In genomic region chr1:97768906-97769293, GRCm38 (mm10) we compare ENCODE assay signal across 9 mouse cellular contexts. TPM values are rescaled to one million over a fixed set of nuclear protein-coding genes. Genes with fewer than 3 reads are reported as not detected.
DNase-seq lines count a peak whose midpoint lies in the region; ATAC-seq lines count a peak whose summit lies in the region.
"Had no signal": no experiment of that assay in that cellular context is flagged by ENCODE, and none has a peak within 500 bp of the region (broad histone marks: within the 10 kb centered on the region; RNA-seq: fewer than 3 reads in every experiment).

No protein-coding gene starts in this region.

- no peak overlapping the region for H3K27ac ChIP-seq in lung, embryonic 15.5 days
- H3K27ac ChIP-seq in embryonic facial prominence, embryonic 13.5 days: peak overlapping the region; percentile 88
- H3K27ac ChIP-seq in limb, embryonic 11.5 days (replicated peaks; ENCODE audit: low read depth, low read length): no peak overlapping the region
- H3K27ac ChIP-seq in neural tube, embryonic 14.5 days (ENCODE audit: low read depth, low read length): peak overlapping the region; percentile 90

- no peak for DNase-seq in lung, postnatal 14 days
- DNase-seq in limb, embryonic 11.5 days (ENCODE audit: low spot score): no peak
- no peak for DNase-seq in spleen, postnatal 36 days (ENCODE audit: low spot score in 2 of 2)
- DNase-seq in ovary, postnatal 36 days (ENCODE audit: low spot score): no peak
- DNase-seq in kidney, postnatal 14 days: no peak
- DNase-seq: cerebellum, adult 9-10 months had no signal

- H3K4me2 ChIP-seq in lung, embryonic 15.5 days: peak overlapping the region; percentile 71
- H3K4me2 ChIP-seq in embryonic facial prominence, embryonic 13.5 days: peak overlapping the region; percentile 68
- peak overlapping the region; percentile 58 for H3K4me2 ChIP-seq in limb, embryonic 11.5 days (ENCODE audit: low read depth, severe bottlenecking)
- H3K4me2 ChIP-seq in neural tube, embryonic 14.5 days (ENCODE audit: low read depth, low read length): peak overlapping the region; percentile 63

- peaks cover 15% of the 10 kb centered on the region for H3K4me1 ChIP-seq in lung, embryonic 15.5 days
- H3K4me1 ChIP-seq in embryonic facial prominence, embryonic 13.5 days: peaks cover 15% of the 10 kb centered on the region
- H3K4me1 ChIP-seq in limb, embryonic 11.5 days (ENCODE audit: control insufficient read depth, insufficient read depth, low read length): no peaks in the 10 kb centered on the region
- H3K4me1 ChIP-seq in neural tube, embryonic 14.5 days (ENCODE audit: control insufficient read depth, insufficient read depth, low read length): peaks cover 19% of the 10 kb centered on the region

- 6% methylated on average over 7 of the region's 7 CpGs for WGBS in lung, embryonic 15.5 days
- WGBS in embryonic facial prominence, embryonic 13.5 days: 9% methylated on average over 7 of the region's 7 CpGs
- WGBS in limb, embryonic 11.5 days: 14% methylated on average over 7 of the region's 7 CpGs
- WGBS in neural tube, embryonic 14.5 days: 17% methylated on average over 7 of the region's 7 CpGs

- peak overlapping the region; percentile 79 for H3K9ac ChIP-seq in lung, embryonic 15.5 days
- peak overlapping the region; percentile 89 for H3K9ac ChIP-seq in embryonic facial prominence, embryonic 13.5 days
- peak overlapping the region; percentile 85 for H3K9ac ChIP-seq in limb, embryonic 11.5 days (ENCODE audit: low read length)
- H3K9ac ChIP-seq in neural tube, embryonic 14.5 days (replicated peaks; ENCODE audit: low read depth, low read length): peak overlapping the region; percentile 91

- no peaks in the 10 kb centered on the region for H3K27me3 ChIP-seq in lung, embryonic 15.5 days
- no peaks in the 10 kb centered on the region for H3K27me3 ChIP-seq in embryonic facial prominence, embryonic 13.5 days
- H3K27me3 ChIP-seq in limb, embryonic 11.5 days (ENCODE audit: control insufficient read depth, insufficient read depth, low read length): no peaks in the 10 kb centered on the region
- H3K27me3 ChIP-seq in neural tube, embryonic 14.5 days (ENCODE audit: control insufficient read depth, insufficient read depth, low read length): peaks cover 3% of the 10 kb centered on the region; the same call in 1 of the 2 replicates

- no peaks in the 10 kb centered on the region for H3K9me3 ChIP-seq in lung, embryonic 15.5 days
- H3K9me3 ChIP-seq in embryonic facial prominence, embryonic 13.5 days: no peaks in the 10 kb centered on the region
- no peaks in the 10 kb centered on the region for H3K9me3 ChIP-seq in limb, embryonic 11.5 days (ENCODE audit: control insufficient read depth, low read length)
- no peaks in the 10 kb centered on the region for H3K9me3 ChIP-seq in neural tube, embryonic 14.5 days (ENCODE audit: control insufficient read depth, low read length)

- no peak for ATAC-seq in lung, embryonic 15.5 days (ENCODE audit: borderline replicate concordance, extremely low read depth, low FRiP score, low TSS enrichment)
- ATAC-seq in embryonic facial prominence, embryonic 13.5 days (ENCODE audit: insufficient number of reproducible peaks, insufficient read depth, low FRiP score, low TSS enrichment, low read depth): no peak
- ATAC-seq in limb, embryonic 11.5 days (ENCODE audit: insufficient number of reproducible peaks, low FRiP score, low TSS enrichment, low read depth): no peak
- ATAC-seq in neural tube, embryonic 14.5 days (ENCODE audit: low read depth): no peak

- H3K4me3 ChIP-seq in lung, embryonic 15.5 days: peak overlapping the region; percentile 80
- peak overlapping the region; percentile 82 for H3K4me3 ChIP-seq in embryonic facial prominence, embryonic 13.5 days
- H3K4me3 ChIP-seq in limb, embryonic 11.5 days (ENCODE audit: low read depth, low read length): peak overlapping the region; percentile 88
- peak overlapping the region; percentile 94 for H3K4me3 ChIP-seq in neural tube, embryonic 14.5 days (ENCODE audit: low read depth, low read length)

- H3K36me3 ChIP-seq in lung, embryonic 15.5 days: no peaks in the 10 kb centered on the region
- no peaks in the 10 kb centered on the region for H3K36me3 ChIP-seq in embryonic facial prominence, embryonic 13.5 days
- H3K36me3 ChIP-seq in limb, embryonic 11.5 days (ENCODE audit: control insufficient read depth, insufficient read depth, low read length): no peaks in the 10 kb centered on the region
- H3K36me3 ChIP-seq in neural tube, embryonic 14.5 days (ENCODE audit: control insufficient read depth, insufficient read depth, low read length): no peaks in the 10 kb centered on the region

RNA-seq across cellular contexts. Expression of gene Gin1, which starts 1.1 kb away (rescaled TPM):
- polyA plus RNA-seq in lung, embryonic 15.5 days (2015; fragmentation: Nextera tagmentation; extraction: Ambion mirVana): 16.0 and 20.9 TPM in 2 replicates
- 18.9 and 19.7 TPM in 2 replicates for polyA plus RNA-seq in embryonic facial prominence, embryonic 13.5 days (2015; fragmentation: Nextera tagmentation; extraction: Ambion mirVana)
- 11.8 and 12.0 TPM in 2 replicates for polyA plus RNA-seq in limb, embryonic 11.5 days (2014; fragmentation: Nextera tagmentation; extraction: Ambion mirVana)
- polyA plus RNA-seq in neural tube, embryonic 14.5 days (2014; fragmentation: Nextera tagmentation; extraction: Ambion mirVana): 16.2 and 16.6 TPM in 2 replicates

RNA-seq across cellular contexts. Expression of gene Ppip5k2, which starts 1.3 kb away (rescaled TPM):
- 24.8 and 26.2 TPM in 2 replicates for polyA plus RNA-seq in lung, embryonic 15.5 days (2015; fragmentation: Nextera tagmentation; extraction: Ambion mirVana)
- polyA plus RNA-seq in embryonic facial prominence, embryonic 13.5 days (2015; fragmentation: Nextera tagmentation; extraction: Ambion mirVana): 32.2 and 35.8 TPM in 2 replicates
- polyA plus RNA-seq in limb, embryonic 11.5 days (2014; fragmentation: Nextera tagmentation; extraction: Ambion mirVana): 46.2 and 52.1 TPM in 2 replicates
- polyA plus RNA-seq in neural tube, embryonic 14.5 days (2014; fragmentation: Nextera tagmentation; extraction: Ambion mirVana): 89.2 and 97.7 TPM in 2 replicates

Comparison
In these comparisons a context has a peak if more than half of its experiments do, and no peak if none do; other contexts are left out.
1. H3K27ac ChIP-seq: peak in embryonic facial prominence, embryonic 13.5 days (single experiment) and neural tube, embryonic 14.5 days (single experiment); none in lung, embryonic 15.5 days (single experiment) and limb, embryonic 11.5 days (single experiment).
2. Peak in every context shown above with its lines, with median percentiles within 50 percentile points of each other: H3K4me2 ChIP-seq, H3K4me3 ChIP-seq and H3K9ac ChIP-seq.